Comparison of ENCODE assay signal across 20 mouse cellular contexts in genomic region chr5:118260642-118261041, GRCm38 (mm10). TPM values are rescaled to one million over a fixed set of nuclear protein-coding genes. Genes with fewer than 3 reads are reported as not detected.
DNase-seq lines count a peak whose midpoint lies in the region; ATAC-seq and TF ChIP-seq lines count a peak whose summit lies in the region.
"Had no signal": no experiment of that assay in that cellular context is flagged by ENCODE, and none has a peak within 500 bp of the region (broad histone marks: within the 10 kb centered on the region; RNA-seq: fewer than 3 reads in every experiment).

No protein-coding gene starts in this region.

- H3K36me3 ChIP-seq in kidney, embryonic 14.5 days (ENCODE audit: control insufficient read depth, insufficient read depth, low read length): peaks cover 60% of the 10 kb centered on the region

- WGBS in kidney, embryonic 14.5 days: 92% methylated on average over 11 of the region's 11 CpGs

- H3K4me1 ChIP-seq in kidney, embryonic 14.5 days (ENCODE audit: control insufficient read depth, insufficient read depth, low read length): no peaks in the 10 kb centered on the region
- H3K4me1 ChIP-seq: intestine, embryonic 15.5 days had no signal

- no peak for ATAC-seq in kidney, embryonic 14.5 days (ENCODE audit: low FRiP score, low TSS enrichment)
- ATAC-seq: forebrain, embryonic 14.5 days; hindbrain, embryonic 16.5 days; intestine, embryonic 15.5 days; Patski had no signal

- no peak overlapping the region for H3K4me3 ChIP-seq in layer of hippocampus, adult 2 months
- no peak overlapping the region for H3K4me3 ChIP-seq in kidney, embryonic 14.5 days (ENCODE audit: low read length)
- H3K4me3 ChIP-seq: forebrain, embryonic 10.5 days; heart, embryonic 12.5 days; heart, embryonic 15.5 days; hindbrain, embryonic 10.5 days; hindbrain, embryonic 13.5 days; intestine, embryonic 15.5 days had no signal

- no peak overlapping the region for H3K27ac ChIP-seq in layer of hippocampus, adult 2 months
- no peak overlapping the region for H3K27ac ChIP-seq in kidney, embryonic 14.5 days (ENCODE audit: low read depth, low read length)
- H3K27ac ChIP-seq: forebrain, embryonic 10.5 days; heart, embryonic 15.5 days; hindbrain, embryonic 10.5 days; hindbrain, embryonic 13.5 days; intestine, embryonic 15.5 days had no signal

- TF ChIP-seq CTCF in layer of hippocampus, adult 2 months (conservative IDR thresholded peaks at IDR 0.05): peak; percentile 29

- no peaks in the 10 kb centered on the region for H3K27me3 ChIP-seq in kidney, embryonic 14.5 days (ENCODE audit: control insufficient read depth, insufficient read depth, low read length)
- H3K27me3 ChIP-seq: heart, embryonic 12.5 days; heart, embryonic 15.5 days; hindbrain, embryonic 13.5 days; intestine, embryonic 15.5 days; Patski had no signal

- H3K4me2 ChIP-seq in kidney, embryonic 14.5 days (replicated peaks; ENCODE audit: low read depth, low read length): no peak overlapping the region
- H3K4me2 ChIP-seq: heart, embryonic 12.5 days; heart, embryonic 15.5 days; hindbrain, embryonic 13.5 days; intestine, embryonic 15.5 days had no signal

- no peaks in the 10 kb centered on the region for H3K9me3 ChIP-seq in kidney, embryonic 14.5 days (ENCODE audit: control insufficient read depth, low read length)
- H3K9me3 ChIP-seq: forebrain, embryonic 10.5 days; heart, embryonic 12.5 days; heart, embryonic 15.5 days; hindbrain, embryonic 10.5 days; hindbrain, embryonic 13.5 days; intestine, embryonic 15.5 days had no signal

- peak; percentile 61 for DNase-seq in cerebellum, adult 11-12 months
- DNase-seq in cerebellum, adult 11 months: no peak
- no peak for DNase-seq in layer of hippocampus, adult 2 months (ENCODE audit: low spot score in 2 of 2)
- DNase-seq in layer of hippocampus, postnatal 14 days (ENCODE audit: low spot score in 2 of 2): no peak
- DNase-seq in cerebellum, postnatal 10 days: peak; percentile 56 to 58
- DNase-seq in cerebellum, postnatal 36 days: peak; percentile 50 to 51
- DNase-seq in retina, embryonic 14.5 days (ENCODE audit: low spot score): no peak
- DNase-seq: gastrocnemius, postnatal 25 days; heart, postnatal 10 days; heart, postnatal 36 days had no signal

- no peak overlapping the region for H3K9ac ChIP-seq in kidney, embryonic 14.5 days (ENCODE audit: low read depth, low read length)
- H3K9ac ChIP-seq: heart, embryonic 12.5 days; heart, embryonic 15.5 days; hindbrain, embryonic 13.5 days; intestine, embryonic 15.5 days had no signal

RNA-seq across cellular contexts. Expression of gene 2410131K14Rik, which starts 15.6 kb away (rescaled TPM):
- total RNA-seq in layer of hippocampus, adult 2 months (2021): 10 to 100 TPM; 13.8 to 14.5 TPM
- total RNA-seq in layer of hippocampus, postnatal 14 days (2021): 10 to 100 TPM; 15.1 to 15.9 TPM
- polyA plus RNA-seq in kidney, embryonic 14.5 days (2014; fragmentation: Nextera tagmentation; extraction: Ambion mirVana): 8.4 and 10.9 TPM in 2 replicates

RNA-seq across cellular contexts. Expression of gene Rnft2, which starts 15.7 kb away (rescaled TPM):
- total RNA-seq in layer of hippocampus, adult 2 months (2021): 10 to 100 TPM; 68.1 to 71.9 TPM
- 10 to 100 TPM; 84.9 to 92.1 TPM for total RNA-seq in layer of hippocampus, postnatal 14 days (2021)
- polyA plus RNA-seq in kidney, embryonic 14.5 days (2014; fragmentation: Nextera tagmentation; extraction: Ambion mirVana): 3.2 and 4.2 TPM in 2 replicates

Comparison
In these comparisons a context has a peak if more than half of its experiments do, and no peak if none do; other contexts are left out.
1. DNase-seq: peak in cerebellum, adult 11-12 months (single experiment), cerebellum, postnatal 10 days (2 of 2) and cerebellum, postnatal 36 days (2 of 2); none in cerebellum, adult 11 months (single experiment), layer of hippocampus, adult 2 months (0 of 2), layer of hippocampus, postnatal 14 days (0 of 2) and retina, embryonic 14.5 days (single experiment).